Comparison of ENCODE assay signal across 23 mouse cellular contexts in the genomic region with DNA sequence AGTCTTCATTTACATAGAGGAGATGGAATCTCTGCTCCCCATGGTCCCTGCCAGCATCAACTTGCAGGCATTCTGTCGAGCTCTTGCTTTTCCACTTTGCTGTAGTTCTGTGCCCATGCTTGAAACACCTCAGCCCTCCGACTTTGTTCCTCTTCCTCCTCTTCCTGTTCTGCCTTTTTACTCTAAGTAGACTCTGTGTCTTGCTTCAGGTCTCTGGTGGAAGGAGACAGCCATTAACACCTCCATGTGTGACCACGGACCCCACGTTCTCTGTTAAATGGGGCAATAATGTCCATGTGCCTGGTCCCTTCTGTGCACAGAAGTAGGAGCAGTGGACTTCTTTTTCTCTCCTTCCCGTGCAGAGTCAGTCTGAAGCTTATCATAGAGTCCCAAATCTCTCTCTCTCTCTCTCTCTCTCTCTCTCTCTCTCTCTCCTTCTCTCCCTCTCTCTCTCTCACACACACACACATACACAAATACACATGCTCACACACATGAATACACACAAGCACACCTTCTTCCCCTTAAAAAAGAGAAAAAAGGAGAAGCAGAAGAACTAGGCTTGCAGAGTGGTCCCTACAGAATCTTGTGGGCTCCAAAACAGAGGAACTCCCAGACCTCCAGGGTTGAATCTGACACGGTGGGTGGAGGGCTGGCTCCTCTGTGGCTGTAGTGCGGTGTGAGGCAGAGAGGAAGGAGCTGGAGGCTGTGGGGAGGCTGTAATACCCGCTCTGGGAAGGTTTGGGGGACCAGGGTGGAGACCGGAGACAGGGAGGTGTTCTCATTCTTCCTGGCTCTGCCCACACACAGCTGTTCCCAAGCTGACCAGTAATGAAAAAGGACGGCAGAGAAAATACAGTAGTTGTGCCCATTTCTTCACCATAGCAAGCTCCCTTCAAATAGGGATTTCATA. TPM values are rescaled to one million over a fixed set of nuclear protein-coding genes. Genes with fewer than 3 reads are reported as not detected.
DNase-seq lines count a peak whose midpoint lies in the region; ATAC-seq and TF ChIP-seq lines count a peak whose summit lies in the region.
"Had no signal": no experiment of that assay in that cellular context is flagged by ENCODE, and none has a peak within 500 bp of the region (broad histone marks: within the 10 kb centered on the region; RNA-seq: fewer than 3 reads in every experiment).

No protein-coding gene starts in this region.

- peak overlapping the region; percentile 27; the same call in 1 of the 2 replicates for H3K9ac ChIP-seq in liver, postnatal 0 days (replicated peaks)
- H3K9ac ChIP-seq in forebrain, embryonic 15.5 days (replicated peaks): no peak overlapping the region
- no peak overlapping the region for H3K9ac ChIP-seq in intestine, postnatal 0 days (ENCODE audit: low read depth, low read length)
- H3K9ac ChIP-seq in midbrain, embryonic 16.5 days (ENCODE audit: low read depth, low read length): no peak overlapping the region
- H3K9ac ChIP-seq: embryonic facial prominence, embryonic 13.5 days; heart, embryonic 13.5 days; hindbrain, embryonic 15.5 days; limb, embryonic 13.5 days; neural tube, embryonic 12.5 days had no signal

- no peak for TF ChIP-seq EP300 in liver, postnatal 0 days (IDR thresholded peaks at IDR 0.05; ENCODE audit: low read depth)

- H3K36me3 ChIP-seq in E14TG2a.4 (ENCODE audit: insufficient read depth, low read length): no peaks in the 10 kb centered on the region
- H3K36me3 ChIP-seq in liver, postnatal 0 days (replicated peaks; ENCODE audit: insufficient read depth, low read length): no peaks in the 10 kb centered on the region
- no peaks in the 10 kb centered on the region for H3K36me3 ChIP-seq in forebrain, embryonic 15.5 days
- H3K36me3 ChIP-seq in intestine, postnatal 0 days (ENCODE audit: control insufficient read depth, insufficient read depth): no peaks in the 10 kb centered on the region
- no peaks in the 10 kb centered on the region for H3K36me3 ChIP-seq in midbrain, embryonic 16.5 days (ENCODE audit: control insufficient read depth, insufficient read depth, low read length)
- H3K36me3 ChIP-seq: embryonic facial prominence, embryonic 13.5 days; heart, embryonic 13.5 days; hindbrain, embryonic 15.5 days; limb, embryonic 13.5 days; neural tube, embryonic 12.5 days had no signal

- peaks cover 45% of the 10 kb centered on the region for H3K4me1 ChIP-seq in E14TG2a.4 (replicated peaks; ENCODE audit: low read depth, low read length)
- peaks cover 21% of the 10 kb centered on the region for H3K4me1 ChIP-seq in liver, postnatal 0 days (ENCODE audit: insufficient read depth)
- no peaks in the 10 kb centered on the region for H3K4me1 ChIP-seq in forebrain, embryonic 15.5 days
- H3K4me1 ChIP-seq in intestine, postnatal 0 days (replicated peaks; ENCODE audit: control insufficient read depth, insufficient read depth, low read length): no peaks in the 10 kb centered on the region
- H3K4me1 ChIP-seq in midbrain, embryonic 16.5 days (ENCODE audit: control insufficient read depth, insufficient read depth, low read length): no peaks in the 10 kb centered on the region
- H3K4me1 ChIP-seq: embryonic facial prominence, embryonic 13.5 days; hindbrain, embryonic 15.5 days; limb, embryonic 13.5 days; neural tube, embryonic 12.5 days had no signal

- TF ChIP-seq CTCF in E14TG2a.4 (conservative IDR thresholded peaks at IDR 0.05; ENCODE audit: low read length): no peak
- no peak; the same call in 1 of the 2 replicates for TF ChIP-seq CTCF in liver, postnatal 0 days (IDR thresholded peaks at IDR 0.05; ENCODE audit: low read depth)
- TF ChIP-seq CTCF in intestine, postnatal 0 days (IDR thresholded peaks at IDR 0.05; ENCODE audit: low read depth): no peak

- WGBS in liver, postnatal 0 days (ENCODE audit: insufficient replicate concordance): 29% methylated on average over 10 of the region's 10 CpGs
- WGBS in forebrain, embryonic 15.5 days: 83% methylated on average over 10 of the region's 10 CpGs
- WGBS in intestine, postnatal 0 days: 61% methylated on average over 10 of the region's 10 CpGs
- WGBS in midbrain, embryonic 16.5 days: 73% methylated on average over 10 of the region's 10 CpGs

- peak; percentile 30 for DNase-seq in A20 (ENCODE audit: low read depth, low spot score)
- peak; percentile 40 for DNase-seq in liver, postnatal 0 days
- no peak for DNase-seq in yolk sac, embryonic 10.5 days (ENCODE audit: low spot score)
- DNase-seq: adrenal gland, adult 8-10 months; cerebellum, postnatal 36 days; kidney, adult 18-20 months; kidney, postnatal 36 days; layer of hippocampus, postnatal 36 days; lung, postnatal 10 days; midbrain, embryonic 14.5 days; thymus, adult 18-20 months had no signal

- peak; percentile 57; the same call in 1 of the 2 replicates for ATAC-seq in erythroid progenitor cell, adult 5-6 weeks (replicated peaks; ENCODE audit: low FRiP score, poor library complexity, severe bottlenecking)
- peak; percentile 14; the same call in 1 of the 2 replicates for ATAC-seq in liver, postnatal 0 days
- no peak for ATAC-seq in forebrain, embryonic 15.5 days (replicated peaks)
- ATAC-seq in intestine, postnatal 0 days: no peak
- ATAC-seq in midbrain, embryonic 16.5 days: no peak
- ATAC-seq: forebrain, embryonic 16.5 days had no signal

- peak overlapping the region; percentile 44 for H3K4me2 ChIP-seq in liver, postnatal 0 days (ENCODE audit: low read depth, low read length)
- no peak overlapping the region for H3K4me2 ChIP-seq in forebrain, embryonic 15.5 days (replicated peaks)
- no peak overlapping the region for H3K4me2 ChIP-seq in intestine, postnatal 0 days (replicated peaks; ENCODE audit: low read depth)
- H3K4me2 ChIP-seq in midbrain, embryonic 16.5 days (ENCODE audit: low read length): no peak overlapping the region
- H3K4me2 ChIP-seq: embryonic facial prominence, embryonic 13.5 days; heart, embryonic 13.5 days; hindbrain, embryonic 15.5 days; limb, embryonic 13.5 days; neural tube, embryonic 12.5 days had no signal

- peak overlapping the region; percentile 60 for H3K27ac ChIP-seq in liver, postnatal 0 days (ENCODE audit: low read depth)
- no peak overlapping the region for H3K27ac ChIP-seq in forebrain, embryonic 15.5 days (replicated peaks)
- no peak overlapping the region for H3K27ac ChIP-seq in intestine, postnatal 0 days (ENCODE audit: low read depth, low read length)
- no peak overlapping the region for H3K27ac ChIP-seq in midbrain, embryonic 16.5 days (ENCODE audit: low read length)
- H3K27ac ChIP-seq: embryonic facial prominence, embryonic 13.5 days; heart, embryonic 13.5 days; hindbrain, embryonic 15.5 days; limb, embryonic 13.5 days; neural tube, embryonic 12.5 days had no signal

- H3K27me3 ChIP-seq in E14TG2a.4 (ENCODE audit: insufficient read depth, low read length): peaks cover 5% of the 10 kb centered on the region; the same call in 1 of the 2 replicates
- no peaks in the 10 kb centered on the region for H3K27me3 ChIP-seq in liver, postnatal 0 days (ENCODE audit: insufficient read depth, low read length)
- no peaks in the 10 kb centered on the region for H3K27me3 ChIP-seq in forebrain, embryonic 15.5 days
- H3K27me3 ChIP-seq in intestine, postnatal 0 days (replicated peaks; ENCODE audit: control insufficient read depth, insufficient read depth, low read length): no peaks in the 10 kb centered on the region
- no peaks in the 10 kb centered on the region for H3K27me3 ChIP-seq in midbrain, embryonic 16.5 days (ENCODE audit: control insufficient read depth, insufficient read depth, low read depth, low read length)
- H3K27me3 ChIP-seq: embryonic facial prominence, embryonic 13.5 days; heart, embryonic 13.5 days; hindbrain, embryonic 15.5 days; limb, embryonic 13.5 days; neural tube, embryonic 12.5 days had no signal

- H3K4me3 ChIP-seq in E14TG2a.4 (replicated peaks; ENCODE audit: low read length): 0 out of 2 replicates have a peak overlapping the region, but pooled peaks have one; percentile 0
- H3K4me3 ChIP-seq in liver, postnatal 0 days (ENCODE audit: low read depth, low read length): no peak overlapping the region
- no peak overlapping the region for H3K4me3 ChIP-seq in forebrain, embryonic 15.5 days
- H3K4me3 ChIP-seq in intestine, postnatal 0 days (ENCODE audit: low read depth, low read length): no peak overlapping the region
- H3K4me3 ChIP-seq in midbrain, embryonic 16.5 days (ENCODE audit: low read depth, low read length): no peak overlapping the region
- H3K4me3 ChIP-seq: embryonic facial prominence, embryonic 13.5 days; heart, embryonic 13.5 days; hindbrain, embryonic 15.5 days; limb, embryonic 13.5 days; neural tube, embryonic 12.5 days had no signal

- H3K9me3 ChIP-seq in E14TG2a.4 (ENCODE audit: low read length): peaks cover 12% of the 10 kb centered on the region
- 0 out of 2 replicates have a peak, but pooled peaks cover 2% of the 10 kb centered on the region for H3K9me3 ChIP-seq in liver, postnatal 0 days (ENCODE audit: low read length)
- no peaks in the 10 kb centered on the region for H3K9me3 ChIP-seq in forebrain, embryonic 15.5 days
- no peaks in the 10 kb centered on the region for H3K9me3 ChIP-seq in intestine, postnatal 0 days (ENCODE audit: control insufficient read depth)
- no peaks in the 10 kb centered on the region for H3K9me3 ChIP-seq in midbrain, embryonic 16.5 days (replicated peaks; ENCODE audit: control insufficient read depth, low read length, poor library complexity, severe bottlenecking)
- H3K9me3 ChIP-seq: embryonic facial prominence, embryonic 13.5 days; hindbrain, embryonic 15.5 days; neural tube, embryonic 12.5 days had no signal

RNA-seq across cellular contexts. Expression of gene Zdhhc19, which starts 51.3 kb away (rescaled TPM):
- total RNA-seq in erythroid progenitor cell, adult 5-6 weeks (2015; ENCODE audit: low replicate concordance): not detected in 2 replicates
- not detected in 2 replicates for total RNA-seq in erythroid progenitor cell, adult 5-6 weeks (2017; ENCODE audit: low replicate concordance)
- polyA plus RNA-seq in liver, postnatal 0 days (2015; fragmentation: Nextera tagmentation; extraction: Ambion mirVana): not detected in 2 replicates
- not detected in 2 replicates for polyA plus RNA-seq in forebrain, embryonic 15.5 days (2015; fragmentation: Nextera tagmentation; extraction: Ambion mirVana)
- polyA plus RNA-seq in intestine, postnatal 0 days (2015; fragmentation: Nextera tagmentation; extraction: Ambion mirVana): 3.8 and 4.7 TPM in 2 replicates
- 0.26 TPM in 1 of 2 replicates, not detected in the other for polyA plus RNA-seq in midbrain, embryonic 16.5 days (2015; fragmentation: Nextera tagmentation; extraction: Ambion mirVana)
- total RNA-seq: adrenal gland, adult 8-10 months; gastrocnemius, adult 8-10 months; layer of hippocampus, postnatal 36 days had no signal
- polyA plus RNA-seq: embryonic facial prominence, embryonic 13.5 days; forebrain, embryonic 16.5 days; heart, embryonic 13.5 days; limb, embryonic 13.5 days; midbrain, embryonic 14.5 days; neural tube, embryonic 12.5 days had no signal

RNA-seq across cellular contexts. Expression of gene Slc51a, which starts 59.7 kb away (rescaled TPM):
- not detected in 2 replicates for total RNA-seq in erythroid progenitor cell, adult 5-6 weeks (2015; ENCODE audit: low replicate concordance)
- total RNA-seq in erythroid progenitor cell, adult 5-6 weeks (2017; ENCODE audit: low replicate concordance): 0.51 TPM in 1 of 2 replicates, not detected in the other
- polyA plus RNA-seq in liver, postnatal 0 days (2015; fragmentation: Nextera tagmentation; extraction: Ambion mirVana): 0.81 and 1.0 TPM in 2 replicates
- polyA plus RNA-seq in forebrain, embryonic 15.5 days (2015; fragmentation: Nextera tagmentation; extraction: Ambion mirVana): 0.11 and 0.29 TPM in 2 replicates
- 292 and 346 TPM in 2 replicates for polyA plus RNA-seq in intestine, postnatal 0 days (2015; fragmentation: Nextera tagmentation; extraction: Ambion mirVana)
- 0.08 TPM in 1 of 2 replicates, not detected in the other for polyA plus RNA-seq in midbrain, embryonic 16.5 days (2015; fragmentation: Nextera tagmentation; extraction: Ambion mirVana)
- total RNA-seq: gastrocnemius, adult 8-10 months; layer of hippocampus, postnatal 36 days had no signal
- polyA plus RNA-seq: midbrain, embryonic 14.5 days had no signal

Comparison
In these comparisons a context has a peak if more than half of its experiments do, and no peak if none do; other contexts are left out.
1. ATAC-seq: peak in erythroid progenitor cell, adult 5-6 weeks (single experiment) and liver, postnatal 0 days (single experiment); none in forebrain, embryonic 15.5 days (single experiment), intestine, postnatal 0 days (single experiment) and midbrain, embryonic 16.5 days (single experiment).
2. RNA of gene Slc51a, which starts 59.7 kb away (polyA plus RNA-seq): 292 to 346 TPM in intestine, postnatal 0 days; 0.81 to 1.0 TPM in liver, postnatal 0 days, 0.11 to 0.29 TPM in forebrain, embryonic 15.5 days and 0.08 TPM in midbrain, embryonic 16.5 days; every median in the first group is over 100 times any median in the second.